Mouse (Mus musculus) naive thymus-derived CD4-positive, alpha-beta T cell, adult 2 months (primary cell): Measurements from ENCODE around the gene Piwil4.
"Not testable (repeated sequence)": the region's sequence is repeated elsewhere in the genome, so short reads cannot be mapped to it uniquely, and the experiment has no call there.

ENCODE experiments used
- DNase-seq: peaks from one replicate; pipeline ENCODE4 v3.0.0-alpha.2; 2011; ENCODE audit warnings: low read depth

The Piwil4 gene

GRCm38 (mm10) chr9:14726005-14726404 is 14.5 kb downstream of the Piwil4 start:
- DNase-seq = no peak

GRCm38 (mm10) chr9:14724755-14725420 is 15.6 kb downstream of the Piwil4 start:
- no peak for DNase-seq

- DNase-seq = no peak
Measured at GRCm38 (mm10) chr9:14721610-14722009, 18.9 kb downstream of the Piwil4 start.

GRCm38 (mm10) chr9:14720384-14720783 is 20.1 kb downstream of the Piwil4 start:
- DNase-seq = no peak

- DNase-seq = no peak
Measured at GRCm38 (mm10) chr9:14718332-14718691, 22.2 kb downstream of the Piwil4 start.

GRCm38 (mm10) chr9:14717689-14718331 is 22.7 kb downstream of the Piwil4 start:
- no peak for DNase-seq

- DNase-seq = no peak
Measured at GRCm38 (mm10) chr9:14715258-14715657, 25.3 kb downstream of the Piwil4 start.

- no peak for DNase-seq
Measured at GRCm38 (mm10) chr9:14710910-14711309, 29.6 kb downstream of the Piwil4 start.

- DNase-seq = no peak
Measured at GRCm38 (mm10) chr9:14705321-14706162, 35.0 kb downstream of the Piwil4 start.

- DNase-seq = not testable (repeated sequence)
Measured at GRCm38 (mm10) chr9:14700795-14701194, 39.7 kb downstream of the Piwil4 start.

- DNase-seq = no peak
Measured at GRCm38 (mm10) chr9:14699288-14699640, 41.3 kb downstream of the Piwil4 start.

GRCm38 (mm10) chr9:14698582-14699287 is 41.8 kb downstream of the Piwil4 start:
- peak; percentile 75 for DNase-seq

- peak; percentile 27 for DNase-seq
Measured at GRCm38 (mm10) chr9:14697903-14698302, 42.6 kb downstream of the Piwil4 start.

- DNase-seq = no peak
Measured at GRCm38 (mm10) chr9:14689376-14690108, 51.0 kb downstream of the Piwil4 start.

- DNase-seq = no peak
Measured at GRCm38 (mm10) chr9:14684363-14684762, 56.2 kb downstream of the Piwil4 start.

- DNase-seq = no peak
Measured at GRCm38 (mm10) chr9:14682741-14683140, 57.8 kb downstream of the Piwil4 start.

- no peak for DNase-seq
Measured at GRCm38 (mm10) chr9:14680584-14680983, 59.9 kb downstream of the Piwil4 start.

- DNase-seq = no peak
Measured at GRCm38 (mm10) chr9:14675707-14676691, 64.5 kb downstream of the Piwil4 start.

GRCm38 (mm10) chr9:14674506-14674905 is 66.0 kb downstream of the Piwil4 start:
- DNase-seq = no peak

- no peak for DNase-seq
Measured at GRCm38 (mm10) chr9:14673109-14673508, 67.4 kb downstream of the Piwil4 start.
